Mouse (Mus musculus) adrenal gland, adult (tissue): Measurements from ENCODE around the gene Rras2.
A peak's percentile ranks its signal among the peaks of the same experiment; 100 is the strongest.

Experiments used
- DNase-seq, 2 experiments: peaks; one replicate each; pipeline ENCODE4 v3.0.0; 2022 to 2023; ENCODE audit warnings: low spot score in 1 of 2; ENCODE audit not compliant: inconsistent age in 2 of 2

The Rras2 gene

DNA sequence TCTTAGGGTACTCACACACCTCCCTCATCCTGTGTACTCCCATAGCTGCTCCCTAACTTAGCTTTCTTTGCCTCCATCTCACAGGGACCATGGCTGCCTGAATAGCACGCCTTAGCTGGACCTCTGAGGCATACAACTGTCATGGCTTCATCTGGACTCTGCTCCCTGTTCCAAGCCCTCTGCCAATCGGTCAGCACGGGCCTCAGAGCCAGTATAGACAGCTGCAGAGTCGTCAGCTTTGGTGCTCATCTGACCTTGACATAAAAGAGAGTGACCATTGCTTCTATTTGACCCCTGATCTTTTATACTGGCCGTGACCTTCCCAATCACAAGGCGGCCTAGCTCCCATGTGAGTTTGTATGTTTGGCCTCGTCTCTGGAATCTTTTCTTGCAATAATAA lies 43.4 kb downstream of the Rras2 start:
- peak; percentile 42 to 68 for DNase-seq

DNA sequence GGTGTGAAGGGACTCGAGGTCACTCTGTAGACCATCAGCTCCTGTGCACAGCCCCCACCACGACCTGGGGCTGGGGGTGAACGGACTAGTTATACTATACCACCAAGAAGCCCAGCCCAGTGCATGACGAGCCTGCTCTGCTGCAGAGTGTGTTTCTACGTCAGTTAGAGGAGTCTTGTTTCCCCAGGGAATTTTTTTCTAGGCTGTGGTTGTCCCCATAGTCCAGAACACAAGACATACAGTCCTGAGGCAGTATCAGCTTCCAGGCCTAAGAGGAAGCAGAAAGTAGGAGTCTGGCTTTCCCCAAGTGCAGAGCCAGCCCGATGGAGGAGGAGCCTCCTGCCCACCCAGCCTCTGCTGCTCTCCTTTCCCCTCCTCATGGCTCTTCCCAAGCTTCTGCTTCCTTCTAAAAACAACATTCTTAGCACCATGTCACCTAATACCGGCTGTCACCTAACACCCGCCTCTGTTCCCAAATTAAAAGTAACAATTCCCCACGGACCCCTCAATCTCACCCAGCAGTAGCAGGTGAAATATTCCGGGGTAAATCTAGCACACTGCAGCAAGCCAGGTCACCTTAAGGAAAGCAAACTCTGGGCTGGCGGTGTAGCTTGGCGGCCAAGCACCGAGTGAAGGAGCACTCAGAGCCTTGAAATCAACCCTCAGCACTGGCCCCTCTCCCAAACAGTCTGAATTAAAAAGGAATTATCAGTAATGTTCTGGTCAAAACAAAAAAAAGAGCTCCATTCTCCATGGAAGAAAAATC lies 45.5 kb downstream of the Rras2 start:
- peak in 1 of 2 experiments; percentile 57 for DNase-seq

DNA sequence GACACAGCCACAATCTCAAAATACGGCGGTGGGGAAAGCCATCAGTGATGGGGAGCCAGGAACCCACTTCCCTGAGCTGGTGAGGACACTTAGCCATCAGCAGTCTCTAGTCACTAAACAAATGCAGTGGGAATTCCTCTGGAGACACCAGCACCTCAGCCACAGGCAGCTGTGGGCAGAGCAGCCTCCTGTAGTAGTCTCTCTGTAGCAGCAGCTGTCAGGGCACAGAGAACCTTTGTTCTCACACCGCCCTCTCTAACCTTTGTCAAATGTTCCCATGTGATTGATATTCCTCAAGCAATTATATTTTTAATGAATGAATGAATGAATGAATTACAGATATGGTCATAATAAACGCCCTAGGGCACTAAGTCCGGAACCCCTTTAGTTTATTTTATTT lies 46.2 kb downstream of the Rras2 start:
- no peak for DNase-seq

DNA sequence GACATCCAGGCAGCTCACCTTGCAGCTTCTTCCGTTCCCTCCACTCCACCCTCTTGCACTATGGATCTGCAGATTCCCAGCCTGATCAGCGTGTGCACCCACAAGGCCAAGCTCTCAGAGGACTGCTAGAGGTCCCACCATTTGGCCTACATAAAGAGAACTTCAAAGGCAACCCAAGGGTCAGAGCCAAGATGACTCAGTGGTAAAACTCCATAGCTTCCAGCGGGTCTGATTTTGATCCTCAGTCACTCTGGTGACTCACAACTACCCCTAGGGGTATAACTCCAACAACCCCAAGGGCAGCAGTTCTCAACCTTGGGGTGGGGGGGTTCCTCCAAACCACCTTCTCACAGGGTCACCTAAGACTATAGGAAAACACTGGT lies 47.1 kb downstream of the Rras2 start:
- DNase-seq: peak; percentile 82 to 86

DNA sequence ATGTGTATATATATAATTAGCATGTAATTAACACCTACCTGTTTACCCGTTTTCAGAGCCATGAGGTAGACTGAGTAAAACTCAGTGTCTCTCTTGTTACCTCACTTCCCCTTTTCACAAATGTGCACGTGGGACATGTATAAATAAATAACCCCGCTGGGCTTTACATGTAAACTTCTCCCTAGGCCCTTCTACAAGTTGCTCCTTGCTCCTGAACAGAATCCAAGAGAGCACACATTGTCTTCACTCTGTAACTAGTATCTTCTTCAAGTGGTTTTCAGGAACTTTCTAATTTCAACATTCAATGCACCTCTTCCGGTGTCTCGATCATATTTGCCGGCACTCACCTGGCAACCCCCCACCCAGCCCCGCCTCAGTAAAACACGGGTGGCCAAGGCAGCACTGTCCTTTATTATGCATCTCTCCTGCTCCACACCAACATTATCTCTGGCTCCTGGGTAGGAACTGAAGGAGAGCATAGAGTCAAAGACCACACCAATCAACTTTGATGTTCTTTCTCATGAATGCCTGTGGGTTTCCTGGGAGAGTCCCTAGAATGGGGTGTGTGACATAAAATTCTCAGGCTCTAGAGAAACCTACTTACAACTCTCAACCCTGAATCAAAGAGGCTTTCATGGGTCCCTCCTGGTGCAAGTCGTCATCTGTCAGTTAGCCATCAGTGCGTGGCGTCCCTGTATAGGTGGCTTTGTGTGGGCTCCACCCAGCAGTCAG lies 47.7 kb downstream of the Rras2 start:
- no peak for DNase-seq

DNA sequence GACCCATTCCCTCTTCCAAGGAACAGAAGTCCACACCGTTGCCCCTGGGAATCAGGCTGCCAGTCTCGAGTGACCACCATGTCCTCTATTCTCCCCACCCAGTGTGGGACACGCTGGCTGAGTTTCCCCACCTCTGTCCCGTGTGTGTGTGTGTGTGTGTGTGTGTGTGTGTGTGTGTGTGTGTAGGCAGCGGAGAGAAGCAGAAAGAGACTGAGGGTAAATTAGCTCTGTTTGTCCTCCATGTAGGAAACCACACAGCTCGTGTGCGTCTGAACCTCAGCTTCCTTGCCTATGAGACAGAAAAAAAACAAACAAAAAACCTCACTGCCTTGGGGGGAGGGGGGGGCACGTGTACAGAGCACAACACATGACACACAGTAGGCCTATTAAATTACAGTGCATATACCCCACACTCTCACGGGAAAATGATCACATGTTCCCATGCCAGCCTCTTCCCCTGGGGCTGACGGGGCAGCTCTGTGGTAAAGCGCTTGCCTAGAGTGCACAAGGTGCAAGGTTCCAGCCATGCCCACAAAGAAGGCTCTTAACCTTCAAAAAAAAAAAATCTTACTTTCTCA lies 48.5 kb downstream of the Rras2 start:
- DNase-seq: no peak

DNA sequence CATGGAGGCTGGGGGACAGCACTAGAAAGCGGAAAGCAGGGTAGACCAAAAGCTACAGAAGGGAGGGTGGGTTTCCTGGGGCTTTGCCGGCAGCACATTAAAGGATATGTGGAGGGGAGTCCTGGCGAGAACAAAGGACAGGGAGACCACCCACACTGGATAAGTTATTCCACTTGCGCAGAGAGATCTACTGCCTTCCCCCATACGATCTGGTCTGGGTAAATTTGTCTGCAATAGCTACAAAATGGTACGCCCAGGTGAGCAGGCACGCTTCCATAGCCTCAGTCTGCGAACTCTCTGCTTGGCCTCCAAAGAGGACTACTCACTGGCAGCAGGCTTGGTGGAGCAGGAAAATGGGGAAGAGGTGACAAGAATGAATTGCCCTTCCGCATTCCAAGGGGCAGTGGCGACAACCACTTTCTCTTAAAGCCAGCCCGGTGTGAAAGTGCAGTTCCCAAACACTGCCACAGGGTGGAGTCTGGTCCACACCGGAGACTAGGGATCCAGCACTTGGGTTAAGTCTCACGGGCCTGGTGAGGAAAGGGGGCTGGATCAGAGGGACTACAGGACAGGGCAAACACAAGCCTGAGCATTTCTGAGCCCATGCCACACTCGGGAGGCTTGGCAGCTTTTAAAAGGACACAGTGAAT lies 50.9 kb downstream of the Rras2 start:
- DNase-seq: peak; percentile 84 to 96

DNA sequence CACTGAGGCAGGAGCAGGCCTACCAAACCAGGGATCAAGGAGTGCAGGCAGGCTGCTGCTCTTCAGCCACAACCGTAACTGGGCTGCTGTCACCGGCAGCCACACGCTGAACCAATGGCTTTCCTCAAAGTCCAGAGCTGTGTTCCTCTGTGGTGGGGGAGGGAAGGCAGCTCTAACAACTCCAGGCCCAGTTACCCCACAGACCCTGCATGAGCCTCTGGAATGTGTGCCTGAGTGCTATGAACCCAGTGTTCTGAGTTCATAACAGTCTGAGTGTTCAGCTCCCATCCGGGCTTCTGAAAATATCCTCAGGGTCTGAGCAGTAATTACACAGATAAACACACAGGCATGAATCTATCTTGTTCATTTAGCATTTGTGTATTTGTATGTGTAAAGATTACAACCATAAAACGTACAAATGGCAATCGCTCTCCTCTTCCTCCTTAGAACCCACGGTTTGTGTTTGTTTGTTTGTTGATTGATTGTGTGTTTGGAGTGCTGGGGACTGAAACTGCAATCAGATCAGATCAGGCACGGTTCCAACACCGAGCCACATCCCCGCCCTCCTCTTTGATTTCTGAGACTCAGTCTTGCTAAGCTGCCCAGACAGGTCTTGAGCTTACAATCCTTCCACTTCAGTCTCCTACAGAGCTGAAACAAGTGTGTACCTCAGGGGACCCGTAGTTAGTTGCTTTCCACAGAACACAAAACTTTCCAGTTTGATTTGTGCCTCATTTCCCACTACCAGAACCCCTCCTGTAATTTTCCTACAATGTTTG lies 52.0 kb downstream of the Rras2 start:
- no peak for DNase-seq

DNA sequence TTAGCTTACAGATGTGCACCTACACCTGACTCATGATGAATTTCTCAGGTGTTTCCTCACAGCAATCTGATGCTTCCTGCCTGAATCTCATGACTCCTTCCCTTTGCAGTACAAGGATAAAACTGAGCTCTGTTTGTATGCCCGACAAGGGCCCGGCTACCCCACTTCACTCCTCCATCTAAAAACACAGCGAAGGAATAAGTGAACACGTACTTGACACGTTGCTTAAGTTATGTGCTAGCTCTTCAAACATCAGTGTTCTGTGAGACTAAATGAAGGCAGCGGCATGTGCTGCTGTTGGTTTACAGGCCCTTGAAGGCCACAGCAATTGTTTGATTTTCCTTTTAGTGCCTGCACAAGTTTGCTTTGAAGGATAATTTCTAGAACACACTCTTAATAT lies 53.6 kb downstream of the Rras2 start:
- DNase-seq: no peak

DNA sequence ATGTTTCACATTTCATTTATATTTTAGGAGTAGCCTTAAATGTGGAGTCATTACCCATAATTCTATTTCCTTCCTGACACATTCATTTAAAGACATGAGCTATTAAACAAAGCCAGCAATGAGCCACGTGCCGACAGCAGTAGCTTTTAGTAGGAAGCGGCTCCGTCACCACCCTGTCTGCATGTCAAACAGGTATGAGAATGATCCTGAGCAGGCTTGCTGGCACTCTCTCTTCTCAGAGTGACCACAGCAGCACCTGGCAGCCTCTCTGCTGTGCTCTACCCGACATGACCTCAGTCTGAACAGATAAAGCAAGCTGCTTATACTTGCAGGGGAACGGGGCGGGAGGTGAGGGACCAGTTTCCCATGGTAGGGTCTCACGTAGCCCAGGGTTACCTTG lies 54.0 kb downstream of the Rras2 start:
- DNase-seq: no peak

DNA sequence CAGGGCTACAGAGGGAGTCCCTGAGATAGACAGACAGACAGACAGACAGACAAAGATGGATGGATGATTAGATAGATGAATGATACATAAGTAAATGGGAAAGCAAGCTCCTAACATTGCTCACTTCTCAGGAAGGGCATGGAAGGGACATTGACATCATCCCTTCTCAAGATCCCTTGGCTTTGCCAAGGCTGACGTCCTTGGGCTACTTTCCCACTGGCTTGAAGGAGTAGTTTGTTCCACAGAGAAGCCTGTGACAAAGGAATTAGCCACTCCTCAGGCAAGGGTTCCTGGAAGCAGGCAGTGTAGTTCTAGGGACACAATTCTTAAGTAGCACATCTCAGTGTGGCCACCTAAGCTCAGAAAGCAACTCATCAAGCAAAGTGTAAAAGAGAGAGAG lies 55.1 kb downstream of the Rras2 start:
- DNase-seq: peak; percentile 64 to 76

DNA sequence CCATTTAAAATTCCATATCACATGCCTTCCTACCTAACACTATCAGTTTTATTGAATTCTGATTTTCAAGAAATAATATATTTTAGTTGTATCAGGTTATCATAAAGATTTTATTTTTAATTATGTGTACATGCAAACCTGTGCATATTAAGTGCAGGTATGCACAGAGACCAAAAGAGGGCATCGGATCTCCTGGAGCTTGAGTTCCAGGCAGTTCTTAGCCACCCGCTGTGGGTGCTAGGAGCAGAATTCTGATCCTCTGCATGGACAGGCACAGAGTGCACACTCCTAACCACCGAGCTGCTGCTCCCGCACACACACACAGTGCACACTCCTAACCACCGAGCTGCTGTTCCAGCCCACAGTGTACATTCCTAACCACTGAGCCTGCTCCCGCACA lies 57.1 kb downstream of the Rras2 start:
- DNase-seq: no peak

DNA sequence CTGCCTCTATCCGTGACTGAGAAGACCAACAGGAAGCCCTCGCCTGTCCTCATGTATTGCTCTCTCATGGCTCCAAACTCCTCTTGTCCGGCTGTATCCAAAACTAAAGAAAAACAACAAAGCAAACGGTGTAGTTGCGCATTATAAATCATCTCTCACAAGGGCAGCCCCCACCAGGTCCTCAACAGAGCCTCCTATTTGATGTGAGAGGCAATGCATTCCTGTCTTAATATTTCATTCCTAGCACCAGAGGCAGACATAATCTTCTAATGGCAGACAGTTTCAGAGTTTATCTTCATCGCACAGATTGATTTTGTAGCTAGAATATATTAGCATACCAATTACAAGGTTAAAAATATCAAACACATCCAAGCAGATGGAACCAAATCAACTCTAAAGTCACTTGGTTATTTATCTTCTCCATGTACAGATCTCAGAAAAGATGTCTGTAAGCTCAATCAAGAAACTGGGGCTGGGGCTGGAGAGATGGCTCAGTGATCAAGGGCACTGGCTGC lies 58.6 kb downstream of the Rras2 start:
- no peak for DNase-seq

DNA sequence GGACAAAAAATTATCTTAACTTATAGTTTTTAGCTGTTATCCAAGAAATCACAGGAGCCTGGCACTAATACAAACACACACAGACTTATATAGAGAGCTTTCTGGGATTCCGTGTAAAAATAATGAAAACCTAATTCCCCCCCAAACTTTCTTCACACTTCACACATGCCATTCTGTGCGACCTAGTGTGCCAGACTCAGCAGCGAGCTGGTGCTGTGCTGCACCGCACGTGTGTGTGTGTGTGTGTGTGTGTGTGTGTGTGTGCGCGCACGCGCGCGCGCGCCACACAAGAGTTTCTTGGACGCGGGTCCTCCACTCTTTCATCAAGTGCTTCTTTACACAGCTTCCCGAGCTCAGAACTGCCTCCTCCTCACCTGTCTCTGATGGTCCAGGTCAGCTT lies 59.4 kb downstream of the Rras2 start:
- DNase-seq: no peak

DNA sequence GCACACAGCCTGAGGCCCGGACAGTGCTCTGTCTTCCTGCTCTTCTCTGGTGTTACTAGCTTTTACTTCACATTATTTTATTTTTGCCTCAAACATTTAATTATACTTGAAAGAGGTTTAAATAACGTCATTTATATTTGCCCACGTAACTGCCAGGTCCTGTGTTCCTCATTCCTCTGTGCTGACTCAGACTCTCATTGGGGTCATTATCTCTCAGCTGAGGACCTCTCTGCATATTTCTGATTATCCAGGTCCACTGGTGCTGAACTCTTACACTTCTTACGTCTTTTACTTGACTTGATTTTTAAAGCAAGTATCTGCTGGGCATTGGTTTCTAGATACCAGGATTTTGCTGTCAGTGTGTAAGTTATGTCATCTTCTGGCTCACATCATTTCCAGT lies 63.9 kb downstream of the Rras2 start:
- DNase-seq: no peak

DNA sequence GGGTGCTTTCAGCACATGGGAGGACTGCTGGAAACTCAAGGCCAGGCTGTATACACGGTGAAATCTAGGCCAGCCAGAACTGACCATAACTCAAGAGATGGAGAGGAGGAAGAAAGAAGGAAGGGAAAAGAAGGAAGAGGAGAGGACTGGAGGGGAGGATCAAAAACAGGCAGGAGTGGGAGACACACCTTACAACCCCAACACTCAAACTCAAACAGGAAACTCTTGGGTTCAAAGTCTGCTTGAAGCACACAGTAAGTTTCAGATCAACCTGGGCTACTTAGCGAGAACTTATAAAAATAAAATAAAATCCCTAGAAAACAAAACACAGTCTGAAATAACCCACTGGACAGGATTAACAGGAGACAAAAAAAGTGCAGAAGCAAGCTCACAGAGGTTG lies 71.8 kb downstream of the Rras2 start:
- no peak for DNase-seq

DNA sequence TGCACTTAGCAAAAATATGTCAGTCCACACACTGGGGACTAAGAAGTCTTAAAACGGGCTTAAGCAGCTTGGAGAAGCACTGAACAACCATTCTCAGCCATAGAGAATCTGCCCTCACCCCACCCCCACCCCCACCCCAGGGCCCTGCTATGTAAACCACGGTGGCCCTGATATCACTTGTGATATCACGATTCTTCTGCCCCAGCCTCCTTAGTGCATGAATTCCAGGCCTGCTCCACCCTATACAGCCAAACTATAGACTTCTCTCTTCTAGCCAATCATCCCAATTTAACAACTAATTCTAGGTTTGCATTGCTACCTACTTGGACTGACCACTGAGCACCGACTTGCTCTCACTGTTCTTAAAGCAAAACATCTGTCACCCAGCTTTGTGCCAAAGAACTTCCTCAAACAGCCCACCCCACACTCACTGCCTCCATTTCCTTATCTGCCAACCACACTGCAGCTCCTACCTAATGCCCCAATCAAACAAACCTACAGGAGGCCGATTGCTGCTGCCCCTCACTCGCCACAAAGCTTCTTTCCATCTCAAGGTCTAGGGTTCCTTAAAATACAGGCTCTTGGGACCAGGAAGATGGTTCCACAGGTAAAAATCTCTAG lies 73.5 kb downstream of the Rras2 start:
- no peak for DNase-seq

DNA sequence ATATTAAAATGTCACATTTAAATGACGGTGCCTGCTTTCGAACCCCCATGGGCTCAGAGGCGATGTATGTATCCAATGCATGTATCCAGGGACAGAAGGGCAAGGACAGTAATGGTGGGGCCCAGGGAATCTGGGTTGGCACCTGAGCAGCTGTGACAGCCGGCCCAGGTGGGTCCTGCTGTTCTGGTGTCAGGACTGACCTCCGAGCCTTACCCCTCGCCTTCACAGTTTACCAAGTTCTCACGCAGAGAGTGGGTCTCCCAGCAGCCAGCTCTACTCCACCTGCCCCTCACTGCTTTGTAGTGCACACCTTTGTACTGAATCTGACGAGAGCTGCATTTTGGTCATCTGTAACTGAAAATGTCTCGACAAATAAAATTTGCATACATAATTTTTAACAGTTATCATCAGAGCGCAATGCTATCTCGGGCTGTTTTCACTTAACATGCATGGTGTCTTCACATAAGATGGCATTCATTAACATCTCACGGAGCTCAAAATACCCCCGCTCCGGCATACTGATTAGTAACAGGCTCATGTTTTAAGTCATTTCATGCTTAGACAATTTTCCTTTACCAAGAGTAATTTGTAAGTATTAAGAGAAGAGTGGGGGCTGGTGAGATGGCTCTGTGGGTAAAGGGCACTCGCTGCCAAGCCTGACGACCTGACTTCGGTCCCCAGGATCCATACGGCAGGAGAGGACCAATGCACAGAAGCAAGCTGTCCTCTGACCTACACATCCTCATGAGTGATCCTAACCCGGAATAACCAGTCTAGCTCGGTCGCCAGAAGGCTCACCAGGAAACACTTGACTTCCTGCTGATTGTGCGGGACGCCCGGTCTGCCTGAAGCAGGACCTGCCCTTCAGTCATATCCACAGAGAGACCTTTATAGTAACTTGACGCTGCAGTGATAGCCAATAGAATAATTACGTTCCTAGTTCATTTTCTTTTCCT lies 74.3 kb downstream of the Rras2 start:
- DNase-seq: no peak

DNA sequence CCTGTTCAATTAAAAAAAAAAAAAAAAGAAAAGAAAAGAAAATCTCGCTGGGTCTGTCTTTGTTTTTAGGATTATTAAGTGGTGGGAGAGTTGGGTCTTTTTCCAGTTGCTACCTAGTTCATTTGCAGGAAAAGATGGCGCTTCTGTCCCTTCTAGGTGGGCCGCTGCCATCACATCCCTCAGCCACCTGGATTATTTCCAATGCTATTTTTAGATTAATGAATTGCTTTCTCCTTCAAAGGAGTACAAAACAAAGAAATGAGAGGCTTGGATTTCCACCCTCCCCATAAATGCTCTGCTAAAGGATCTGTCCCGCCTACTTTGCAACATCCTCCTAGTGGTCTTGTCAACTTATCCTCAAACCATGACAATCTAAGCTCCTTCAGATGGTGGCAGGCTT lies 76.2 kb downstream of the Rras2 start:
- no peak for DNase-seq
